Mouse (Mus musculus) adrenal gland (tissue): ENCODE results near the gene Tph2.
"Not testable (repeated sequence)": the region's sequence is repeated elsewhere in the genome, so short reads cannot be mapped to it uniquely, and the experiment has no call there.

Experiments used
- intact Hi-C: fragments of 180-260 bp; cut with DNase I; formaldehyde crosslinking; loops from one replicate; pipeline ENCODE4 v1.15.1; 2025
- long read RNA-seq, 2 experiments: library from polyadenylated mRNA; unstranded; transcript quantifications; one replicate each; pipeline ENCODE4 v2.0.0; 2020; ENCODE audit warnings: borderline replicate concordance in 1 of 2; ENCODE audit not compliant: insufficient replicate concordance in 1 of 2

Gene Tph2
- long read RNA-seq, experiment 1: 0 reads
- long read RNA-seq, experiment 2: 0 reads

DNA sequence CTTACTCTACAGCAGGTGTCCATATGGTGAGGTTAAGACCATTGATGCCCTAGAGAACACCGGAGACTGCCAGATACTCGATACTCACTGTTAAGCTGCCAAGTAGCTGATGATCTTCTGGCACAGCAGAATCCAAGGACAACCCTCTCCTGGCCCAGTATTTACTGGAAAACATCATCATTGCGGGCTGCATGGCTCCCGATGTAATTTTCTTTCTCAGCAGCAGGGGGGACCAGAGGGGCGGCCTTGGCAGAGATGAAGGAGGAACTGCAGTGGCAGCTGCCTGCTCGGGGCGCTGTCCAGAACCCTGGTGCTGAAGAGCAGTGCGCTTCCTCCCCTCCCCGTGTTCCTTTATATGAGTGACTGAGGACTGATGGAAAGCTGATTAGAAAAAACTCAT is at the start of gene Tph2:
Tph2 (minus strand) TSS at position 326 of the 400 bp plus-strand sequence.
- intact Hi-C loops: no loop called here

DNA sequence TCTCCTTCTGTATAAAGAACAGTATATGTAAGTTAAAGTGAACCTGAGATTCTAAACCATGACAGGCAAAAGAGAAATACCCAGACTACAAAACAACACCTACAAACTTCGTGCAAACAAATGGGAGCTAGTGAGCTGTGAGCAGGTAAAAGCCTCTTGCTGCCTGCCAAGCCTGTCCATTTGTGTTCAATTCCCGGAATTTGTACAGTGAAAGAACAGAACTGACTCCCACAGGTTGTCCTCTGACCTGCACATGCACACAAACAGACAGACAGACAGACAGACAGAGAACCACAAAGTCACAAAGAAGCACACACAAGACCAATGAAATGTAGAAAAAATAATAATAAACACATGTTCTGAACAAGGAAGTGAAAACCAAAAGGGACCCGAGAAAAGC is 49.0 kb upstream of the Tph2 start:
- intact Hi-C loops: no loop called here

DNA sequence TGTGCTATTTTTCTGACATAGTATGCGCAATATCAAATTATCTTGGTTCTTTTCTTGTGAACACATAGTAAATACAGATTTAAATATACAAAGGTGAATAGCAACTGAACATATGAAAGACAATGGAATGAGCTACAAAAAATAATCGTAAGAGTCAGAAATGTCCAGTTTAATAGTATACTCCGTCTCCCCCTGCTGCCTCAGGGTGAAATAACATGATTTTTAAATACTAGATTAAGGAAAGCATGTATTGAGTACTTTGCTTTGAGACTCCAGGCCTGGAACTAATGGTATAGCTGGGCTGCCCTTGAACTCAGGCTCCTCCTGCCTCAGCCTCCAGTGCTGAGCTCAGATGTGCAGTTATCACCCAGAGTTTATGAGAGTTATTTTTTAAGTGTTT is 47.7 kb upstream of the Tph2 start:
- intact Hi-C loops: no loop called here

- intact Hi-C loops: no loop called here
These were observed 44.2 kb upstream of the Tph2 start for GRCm38 (mm10) chr10:115229023-115229422.

DNA sequence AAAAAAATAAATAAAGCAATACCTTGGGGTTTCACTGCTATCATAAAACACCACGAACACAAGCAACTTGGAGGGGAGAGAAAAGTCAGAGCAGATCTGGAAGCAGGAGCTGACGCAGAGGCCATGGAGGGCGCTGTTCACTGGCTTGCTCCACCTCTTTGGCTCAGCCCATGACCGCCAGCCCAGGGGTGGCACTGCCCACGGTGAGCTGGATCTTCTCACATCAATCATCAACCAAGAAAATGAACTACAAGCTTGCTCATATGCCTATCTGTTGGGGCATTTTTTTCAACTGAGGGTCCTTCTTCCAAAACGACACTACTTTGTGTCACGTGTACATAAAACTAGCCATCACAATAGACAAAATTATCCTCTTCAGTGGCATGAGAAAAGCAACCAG is 41.8 kb upstream of the Tph2 start:
- intact Hi-C loops: no loop called here

DNA sequence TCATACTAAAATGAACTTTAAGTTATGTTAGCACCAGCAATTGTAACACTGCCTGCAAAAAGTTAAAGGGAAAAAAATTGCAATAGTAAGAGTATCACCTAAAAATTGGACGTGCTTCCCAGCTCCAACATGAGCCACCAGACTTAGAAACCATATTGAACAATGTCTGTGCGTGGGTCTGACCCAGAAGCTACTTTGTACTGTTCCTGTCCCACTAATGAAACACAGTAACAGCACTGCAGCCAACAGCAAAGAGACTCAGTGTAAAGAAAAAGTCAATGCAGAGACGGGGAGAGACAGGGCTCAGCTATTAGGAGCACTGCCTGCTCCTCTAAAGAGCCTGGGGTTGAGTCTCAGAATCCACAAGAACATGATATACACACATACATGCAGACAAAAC is 39.0 kb upstream of the Tph2 start:
- intact Hi-C loops: loop anchor here (5.0 kb wide), 1 partner anchor 183 kb away; no protein-coding TSS in a partner anchor

- intact Hi-C loops: no loop called here
These were observed 28.2 kb upstream of the Tph2 start for GRCm38 (mm10) chr10:115212916-115213580.

- intact Hi-C loops: no loop called here
These were observed 21.0 kb upstream of the Tph2 start for GRCm38 (mm10) chr10:115205825-115206224.

GRCm38 (mm10) chr10:115205284-115205683 is 20.5 kb upstream of the Tph2 start:
- intact Hi-C loops: no loop called here

DNA sequence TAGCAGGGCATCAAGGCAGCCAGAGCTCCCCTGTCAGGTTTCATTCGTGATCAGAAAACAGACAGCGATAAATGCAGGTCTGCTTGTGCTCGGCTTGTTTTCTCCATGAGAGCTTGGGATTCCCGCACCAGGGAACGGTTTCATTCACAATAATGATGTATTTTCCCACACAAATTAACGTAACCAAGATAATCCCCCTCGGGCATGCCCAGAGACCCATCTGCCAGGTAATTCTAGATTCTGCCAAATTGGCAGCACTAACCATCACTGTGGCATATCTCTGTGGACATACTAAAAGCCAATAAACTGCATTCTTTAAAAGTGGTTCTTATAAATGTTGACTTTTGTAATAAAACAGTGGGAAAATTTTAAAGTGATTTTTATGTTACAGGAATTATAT is 6.4 kb upstream of the Tph2 start:
- intact Hi-C loops: no loop called here

- intact Hi-C loops: no loop called here
These were observed 2.6 kb upstream of the Tph2 start for GRCm38 (mm10) chr10:115187390-115187789.

GRCm38 (mm10) chr10:115181034-115181433 is 3.8 kb downstream of the Tph2 start:
- intact Hi-C loops: no loop called here

- intact Hi-C loops: not testable (repeated sequence)
These were observed 6.8 kb downstream of the Tph2 start for GRCm38 (mm10) chr10:115178019-115178418.

DNA sequence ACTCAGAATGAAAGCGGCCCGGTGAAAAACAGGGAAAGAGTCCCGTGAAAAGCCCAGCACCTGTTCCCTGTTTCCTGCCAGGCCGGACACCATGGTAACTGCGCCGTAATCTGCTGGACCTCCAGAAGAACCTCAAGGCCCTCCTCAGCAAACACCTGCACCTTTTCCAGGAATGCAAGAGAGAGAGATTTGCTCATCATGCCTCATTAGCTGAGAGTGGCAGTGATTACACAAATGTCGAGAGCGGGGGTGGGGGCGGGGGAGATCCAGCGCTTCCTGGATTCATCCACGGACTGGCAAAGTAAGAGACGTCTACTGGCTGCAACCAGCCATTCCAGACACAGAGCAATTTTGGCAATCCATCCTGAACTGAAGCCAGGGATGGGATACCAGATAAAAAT is 9.2 kb downstream of the Tph2 start:
- intact Hi-C loops: no loop called here

DNA sequence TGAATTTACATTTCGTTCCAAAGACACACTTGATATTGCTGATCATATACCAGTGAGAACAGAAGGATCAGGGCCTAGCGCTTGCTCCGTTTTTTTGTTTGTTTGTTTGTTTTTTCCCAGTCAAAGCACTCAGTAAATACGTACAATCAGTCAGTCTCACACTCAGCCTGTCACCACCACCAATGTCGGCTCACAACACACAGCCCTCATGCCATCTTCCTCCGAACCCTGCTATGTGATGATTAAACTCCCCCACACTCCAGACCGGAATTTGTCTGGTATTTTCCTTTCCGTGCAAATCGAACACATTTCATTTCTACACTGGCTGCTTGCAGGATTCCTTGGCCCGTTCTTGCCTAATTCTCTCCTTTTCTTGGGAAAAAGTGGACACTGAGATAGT is 11.5 kb downstream of the Tph2 start:
- intact Hi-C loops: no loop called here

GRCm38 (mm10) chr10:115171351-115171818 is 13.4 kb downstream of the Tph2 start:
- intact Hi-C loops: no loop called here

- intact Hi-C loops: no loop called here
These were observed 14.1 kb downstream of the Tph2 start for GRCm38 (mm10) chr10:115170496-115171350.

DNA sequence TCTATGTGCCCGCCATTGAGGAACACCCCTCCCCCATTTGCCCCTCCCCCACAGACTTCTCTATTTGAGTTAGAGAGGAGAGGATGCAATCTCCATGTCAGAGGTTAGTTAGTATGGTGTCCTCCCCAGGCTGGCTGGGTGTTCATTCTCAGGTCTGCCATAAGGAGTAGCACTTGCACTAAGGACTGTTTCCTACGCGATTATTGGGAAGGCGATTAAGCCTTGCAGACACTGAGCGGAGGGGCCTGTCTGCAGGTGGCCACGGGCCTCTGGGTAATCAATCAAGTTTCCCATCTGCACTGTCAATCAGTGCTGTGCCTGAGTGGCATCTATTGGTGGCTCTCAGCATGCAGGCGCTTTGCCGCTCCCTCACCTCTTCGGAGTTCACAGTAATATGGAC is 15.4 kb downstream of the Tph2 start:
- intact Hi-C loops: no loop called here

DNA sequence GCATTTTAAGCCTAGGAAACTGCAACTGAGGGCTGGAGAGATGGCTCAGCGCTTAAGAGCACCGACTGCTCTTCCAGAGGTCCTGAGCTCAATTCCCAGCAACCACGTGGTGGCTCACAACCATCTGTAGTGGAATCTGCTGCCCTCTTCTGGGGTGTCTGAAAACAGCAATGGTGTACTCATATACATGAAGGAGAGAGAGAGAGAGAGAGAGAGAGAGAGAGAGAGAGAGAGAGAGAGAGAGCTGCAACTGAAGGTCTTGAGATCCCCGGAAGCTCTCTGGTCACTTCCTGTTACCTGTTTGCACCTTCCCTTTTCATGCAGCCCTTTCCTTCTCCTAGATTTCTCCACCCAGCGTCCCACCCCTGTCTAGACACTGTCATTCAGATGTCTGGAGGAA is 24.5 kb downstream of the Tph2 start:
- intact Hi-C loops: no loop called here

GRCm38 (mm10) chr10:115147308-115147707 is 37.5 kb downstream of the Tph2 start:
- intact Hi-C loops: no loop called here

- intact Hi-C loops: no loop called here
These were observed 38.4 kb downstream of the Tph2 start for GRCm38 (mm10) chr10:115146257-115146898.

DNA sequence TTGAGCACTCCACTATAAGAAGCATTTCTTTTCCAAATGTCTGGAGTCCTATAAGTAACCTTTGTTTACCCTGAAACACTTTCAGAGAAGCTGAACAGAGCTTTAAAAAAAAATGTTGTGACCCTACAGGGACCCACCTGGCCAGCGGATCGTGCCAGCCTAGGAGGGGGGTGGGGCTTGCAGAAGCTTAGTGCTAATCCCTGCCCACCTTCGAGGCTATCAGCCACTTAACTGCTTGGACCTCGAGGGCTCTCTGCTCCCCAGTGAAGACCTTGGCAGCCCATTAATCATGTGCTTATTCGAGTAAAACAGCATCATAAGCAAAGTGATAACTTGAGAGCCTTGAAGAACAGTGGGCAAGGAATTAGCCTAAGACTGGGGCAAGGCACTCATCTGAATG is 40.3 kb downstream of the Tph2 start:
- intact Hi-C loops: no loop called here
